Mouse (Mus musculus) layer of hippocampus, adult 2 months (tissue): ENCODE data around the gene Erc2. TPM values are rescaled to one million over a fixed set of nuclear protein-coding genes. Genes with fewer than 3 reads are reported as not detected.

Experiments used
- DNase-seq, 2 experiments: peaks; one replicate each; pipeline ENCODE4 v3.0.0; 2022; ENCODE audit warnings: low spot score in 2 of 2
- H3K27ac ChIP-seq: fragments of 200-600 bp; 2 replicates; pipeline ENCODE4 v1.8.1; 2022
- H3K4me3 ChIP-seq: fragments of 200-600 bp; 2 replicates; pipeline ENCODE4 v1.8.1; 2022; ENCODE audit warnings: mild to moderate bottlenecking
- CTCF ChIP-seq: fragments of 200-600 bp; conservative IDR thresholded peaks from 2 replicates; pipeline ENCODE4 v1.8.1; 2022; ENCODE audit warnings: antibody characterized with exemption, mild to moderate bottlenecking, moderate library complexity
- total RNA-seq, 2 experiments: library from RNA; stranded (reverse); gene quantifications; 2 replicates each; pipeline ENCODE4 v1.2.3; 2021

Erc2 gene
- total RNA-seq, 2 experiments from 2014 or later, result 236 to 244 TPM

DNA sequence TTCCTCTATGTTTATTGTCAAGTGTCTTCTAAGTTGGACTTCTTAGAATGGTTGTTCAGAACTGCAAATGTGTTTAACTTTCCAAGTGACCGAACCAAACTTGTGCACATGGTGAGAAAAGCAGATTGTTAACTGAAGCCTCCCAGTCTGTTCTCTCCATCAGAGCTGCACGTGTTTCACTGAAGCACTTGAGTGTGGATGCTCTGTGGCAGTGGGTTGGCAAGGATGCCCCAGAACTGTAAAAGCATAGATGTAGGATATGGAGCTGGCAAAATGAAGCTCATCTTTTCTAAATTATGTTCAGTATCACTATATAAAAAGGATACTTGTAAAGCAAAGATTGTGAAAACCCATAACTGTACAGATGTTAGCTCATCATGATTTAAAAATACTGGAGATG lies 645.1 kb downstream of the Erc2 start:
- no peak for DNase-seq
- H3K4me3 ChIP-seq, result no peak overlapping the region
- TF ChIP-seq CTCF, result no peak
- no peak overlapping the region for H3K27ac ChIP-seq

- no peak for DNase-seq
- Histone ChIP-seq H3K4me3 (no peak overlapping the region), H3K27ac (no peak overlapping the region)
- no peak for TF ChIP-seq CTCF
Measured at GRCm38 (mm10) chr14:28271846-28272245, 649.6 kb downstream of the Erc2 start.

GRCm38 (mm10) chr14:28273669-28274068 lies 651.4 kb downstream of the Erc2 start:
- DNase-seq, result no peak
- no peak overlapping the region for H3K27ac ChIP-seq
- H3K4me3 ChIP-seq, result no peak overlapping the region
- TF ChIP-seq CTCF, result no peak

DNA sequence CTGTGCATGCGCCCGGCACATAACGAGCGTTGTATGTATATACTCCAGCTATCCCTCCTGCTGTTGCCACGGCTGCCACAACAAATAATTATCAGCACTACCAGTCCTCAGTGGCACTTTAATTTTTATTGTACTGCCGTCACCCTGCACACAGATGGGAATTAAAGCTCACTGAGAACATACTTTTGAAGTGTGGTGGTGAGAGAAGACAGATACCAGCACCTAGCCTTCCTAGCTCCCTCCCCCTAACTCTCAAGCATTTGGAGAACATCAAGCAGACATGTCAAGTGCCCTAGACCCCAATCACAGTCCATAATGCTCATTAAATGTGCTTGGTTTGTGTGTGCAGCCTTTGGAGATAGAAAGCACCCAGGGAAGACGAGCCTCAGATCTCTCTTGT lies 652.6 kb downstream of the Erc2 start:
- H3K27ac ChIP-seq, result no peak overlapping the region
- TF ChIP-seq CTCF, result no peak
- H3K4me3 ChIP-seq, result no peak overlapping the region
- no peak for DNase-seq

DNA sequence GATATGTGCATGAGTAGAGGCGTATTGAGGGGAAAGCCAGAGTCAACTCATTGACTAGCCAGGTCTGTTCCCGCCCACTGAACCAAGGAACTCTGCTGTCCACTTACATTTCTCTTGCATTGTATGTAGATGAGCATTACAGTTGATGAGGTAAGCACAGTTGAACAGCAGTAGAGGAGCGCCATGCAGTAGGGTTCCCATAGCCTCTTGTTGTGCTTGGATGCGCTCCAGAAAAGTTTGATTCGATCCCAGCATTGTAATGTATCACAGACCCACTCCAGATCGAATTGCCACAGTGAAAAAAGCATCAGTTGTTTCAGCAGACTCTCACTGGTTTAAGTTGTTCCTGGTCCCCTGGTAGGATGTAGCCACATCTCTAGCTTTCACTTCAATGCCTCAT lies 656.7 kb downstream of the Erc2 start:
- Histone ChIP-seq H3K27ac (no peak overlapping the region), H3K4me3 (no peak overlapping the region)
- no peak for DNase-seq
- TF ChIP-seq CTCF, result no peak

DNA sequence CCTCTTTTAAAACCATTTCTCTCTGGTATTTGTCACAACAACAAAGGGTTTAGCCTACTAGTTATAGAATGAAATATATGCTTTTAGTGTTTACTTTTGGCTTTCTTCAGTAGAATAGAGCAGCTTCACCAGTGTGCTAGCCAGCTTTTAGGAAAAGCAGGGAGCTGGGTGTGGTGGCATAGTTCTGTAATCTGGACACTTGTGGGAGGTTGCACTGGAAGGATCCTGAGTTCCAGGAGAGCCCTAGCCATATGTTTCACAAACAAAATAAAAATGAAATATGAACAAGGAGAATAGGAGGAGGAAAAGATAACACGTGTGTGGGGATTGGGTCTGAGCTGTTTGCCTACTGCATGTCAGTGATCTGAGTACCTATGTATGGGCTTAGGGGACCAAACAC lies 658.1 kb downstream of the Erc2 start:
- no peak for TF ChIP-seq CTCF
- no peak for DNase-seq
- no peak overlapping the region for H3K27ac ChIP-seq
- H3K4me3 ChIP-seq, result no peak overlapping the region

DNA sequence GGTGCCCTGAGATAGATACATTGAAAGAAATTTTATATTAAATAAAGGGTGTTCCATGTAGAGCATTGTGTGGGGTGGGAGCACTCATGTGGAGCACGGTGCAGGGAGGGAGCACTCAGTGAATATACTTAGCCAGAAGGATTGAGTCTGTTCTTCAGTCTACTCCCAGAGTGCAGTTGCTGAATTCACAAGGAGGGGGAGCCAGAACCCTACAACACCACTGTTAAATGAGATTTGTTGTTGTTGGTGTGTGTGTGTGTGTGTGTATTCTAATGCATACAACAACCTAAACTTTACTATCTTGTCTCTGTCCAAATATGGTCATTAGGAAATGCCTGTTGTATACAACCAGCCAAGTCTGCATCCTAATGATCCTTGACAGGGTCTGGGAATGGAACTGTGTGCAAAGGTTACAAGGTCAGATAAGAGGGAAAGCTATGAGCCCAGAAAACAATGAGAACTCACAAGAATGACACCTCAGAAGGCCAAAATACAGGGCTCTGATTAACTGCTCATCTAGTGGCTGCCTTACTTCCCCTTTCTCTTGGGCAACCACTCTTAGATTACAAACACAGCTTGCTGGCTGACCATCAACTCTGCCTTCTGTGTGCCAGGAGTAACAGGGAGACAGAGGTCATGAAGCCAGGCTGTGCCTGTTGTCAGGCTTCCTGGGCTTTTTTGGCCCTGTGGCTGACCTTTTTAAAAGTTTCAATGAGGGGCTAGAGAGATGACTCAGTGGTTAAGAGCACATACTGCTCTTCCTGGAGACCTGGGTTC lies 661.3 kb downstream of the Erc2 start:
- Histone ChIP-seq H3K27ac (no peak overlapping the region), H3K4me3 (no peak overlapping the region)
- peak; percentile 55 for TF ChIP-seq CTCF
- no peak for DNase-seq

- no peak overlapping the region for H3K27ac ChIP-seq
- H3K4me3 ChIP-seq, result no peak overlapping the region
- no peak for TF ChIP-seq CTCF
- no peak for DNase-seq
Measured at GRCm38 (mm10) chr14:28286511-28286910, 664.3 kb downstream of the Erc2 start.

- Histone ChIP-seq H3K27ac (no peak overlapping the region), H3K4me3 (no peak overlapping the region)
- no peak for TF ChIP-seq CTCF
- DNase-seq, result no peak
Measured at GRCm38 (mm10) chr14:28288196-28288595, 666.0 kb downstream of the Erc2 start.

DNA sequence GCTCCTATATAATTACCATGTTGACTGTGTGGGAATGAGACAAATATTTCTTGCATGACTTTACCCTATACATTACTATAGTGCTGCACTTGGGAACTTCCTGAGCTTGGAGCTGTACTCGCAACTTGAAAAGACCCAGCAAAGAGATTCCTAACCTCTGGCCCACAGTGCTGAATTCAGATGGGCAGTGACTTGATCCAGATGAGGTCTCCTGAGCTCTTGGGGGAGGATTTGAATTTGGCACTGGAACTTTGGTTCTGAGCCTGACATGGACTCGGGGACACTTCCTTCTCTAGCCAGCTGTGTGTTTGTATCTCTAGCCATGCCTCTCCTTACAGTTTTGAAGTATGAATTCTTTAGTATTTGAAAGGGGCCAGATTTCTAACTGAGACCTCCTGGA lies 666.7 kb downstream of the Erc2 start:
- no peak for TF ChIP-seq CTCF
- no peak overlapping the region for H3K4me3 ChIP-seq
- no peak for DNase-seq
- H3K27ac ChIP-seq, result no peak overlapping the region

DNA sequence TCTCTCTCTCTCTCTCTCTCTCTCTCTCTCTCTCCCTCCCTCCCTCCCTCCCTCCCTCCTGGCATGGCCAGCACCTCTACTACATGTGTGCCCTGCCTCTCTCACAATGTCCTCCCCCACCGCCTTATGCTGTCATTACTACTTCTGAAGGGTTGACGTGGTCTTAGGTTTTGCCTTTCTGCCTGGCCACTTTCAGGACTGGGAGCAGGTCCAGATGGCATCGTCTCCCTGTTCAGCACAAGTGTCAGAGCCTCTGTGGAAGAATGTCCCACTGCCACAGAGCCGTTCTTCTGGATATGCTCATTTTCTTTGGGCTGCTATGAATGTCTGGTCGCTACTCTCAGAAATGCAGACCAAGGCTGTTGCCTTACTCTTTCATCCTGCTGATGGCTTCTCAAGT lies 671.7 kb downstream of the Erc2 start:
- Histone ChIP-seq H3K4me3 (no peak overlapping the region), H3K27ac (no peak overlapping the region)
- TF ChIP-seq CTCF, result no peak
- DNase-seq, result no peak

GRCm38 (mm10) chr14:28295145-28295544 lies 672.9 kb downstream of the Erc2 start:
- no peak overlapping the region for H3K4me3 ChIP-seq
- DNase-seq, result no peak
- H3K27ac ChIP-seq, result no peak overlapping the region
- no peak for TF ChIP-seq CTCF

GRCm38 (mm10) chr14:28300095-28300494 lies 677.9 kb downstream of the Erc2 start:
- TF ChIP-seq CTCF, result no peak
- Histone ChIP-seq H3K4me3 (no peak overlapping the region), H3K27ac (no peak overlapping the region)
- DNase-seq, result no peak

DNA sequence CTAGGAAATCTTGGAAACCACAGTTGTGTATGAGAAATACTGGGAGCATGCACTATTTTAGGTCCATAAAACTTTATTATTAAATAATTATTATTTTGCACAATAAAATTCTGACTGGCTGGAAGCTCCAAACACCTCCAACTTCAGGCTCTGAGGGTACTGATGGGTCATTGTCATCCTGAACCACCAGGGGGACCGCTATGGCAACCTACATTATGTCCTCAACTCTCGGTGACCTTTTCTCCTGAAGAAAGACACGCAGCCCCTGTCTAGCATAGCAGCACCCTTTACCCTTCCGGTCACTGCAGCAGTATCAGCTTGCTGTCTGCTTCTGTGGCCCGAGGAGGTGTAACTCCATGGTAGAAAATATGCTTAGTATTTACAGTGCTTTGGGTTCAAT lies 679.0 kb downstream of the Erc2 start:
- no peak overlapping the region for H3K27ac ChIP-seq
- peak; percentile 57 for TF ChIP-seq CTCF

More for the DNA sequence above, 679.0 kb downstream of the Erc2 start:
- H3K4me3 ChIP-seq, result no peak overlapping the region
- DNase-seq, result no peak
